Mouse (Mus musculus) testis, postnatal 10 days (tissue): ENCODE results near the gene Fdx1.

Source experiments
- DNase-seq: peaks from one replicate; pipeline ENCODE4 v3.0.0; 2021; ENCODE audit warnings: low spot score

The Fdx1 gene

DNA sequence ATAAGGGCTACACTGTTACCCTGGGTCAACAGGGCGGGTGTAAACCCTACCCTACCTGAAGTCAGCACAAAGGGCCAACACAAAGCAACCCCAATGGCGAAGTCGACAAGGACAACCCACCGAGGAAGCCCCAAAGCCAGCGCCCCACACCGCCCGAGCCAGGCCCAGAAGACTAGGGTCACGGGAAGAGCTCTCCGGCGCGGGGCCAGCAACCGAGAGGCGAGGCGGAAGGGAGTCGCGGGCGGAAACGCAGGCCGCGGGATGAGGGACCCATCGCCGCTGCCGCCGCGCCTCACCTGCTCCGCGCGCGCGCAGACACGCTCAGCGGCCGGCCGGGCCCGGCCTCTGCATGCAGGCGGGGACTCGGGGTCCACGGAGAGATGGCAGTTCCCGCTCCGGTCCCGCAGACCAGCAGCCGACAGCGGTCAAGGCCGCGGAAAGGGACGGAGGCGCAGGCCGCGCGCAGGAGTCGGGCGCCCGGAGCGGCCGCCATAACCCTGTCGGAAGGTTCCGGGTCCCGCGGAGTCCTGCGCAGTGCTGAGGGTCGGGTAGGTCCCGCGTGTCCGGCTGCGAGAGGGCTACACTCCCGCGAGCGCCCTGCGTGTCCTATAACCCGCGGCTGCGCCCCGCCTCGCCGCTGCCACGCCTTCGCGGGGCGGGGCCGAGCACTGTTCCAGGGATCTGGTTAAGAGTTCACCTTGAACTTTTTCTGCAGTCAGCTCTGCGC lies at the start of gene Fdx1:
Fdx1 (minus strand) TSS at position 582 of the 727 bp plus-strand sequence.
- DNase-seq = peak; percentile 90

DNA sequence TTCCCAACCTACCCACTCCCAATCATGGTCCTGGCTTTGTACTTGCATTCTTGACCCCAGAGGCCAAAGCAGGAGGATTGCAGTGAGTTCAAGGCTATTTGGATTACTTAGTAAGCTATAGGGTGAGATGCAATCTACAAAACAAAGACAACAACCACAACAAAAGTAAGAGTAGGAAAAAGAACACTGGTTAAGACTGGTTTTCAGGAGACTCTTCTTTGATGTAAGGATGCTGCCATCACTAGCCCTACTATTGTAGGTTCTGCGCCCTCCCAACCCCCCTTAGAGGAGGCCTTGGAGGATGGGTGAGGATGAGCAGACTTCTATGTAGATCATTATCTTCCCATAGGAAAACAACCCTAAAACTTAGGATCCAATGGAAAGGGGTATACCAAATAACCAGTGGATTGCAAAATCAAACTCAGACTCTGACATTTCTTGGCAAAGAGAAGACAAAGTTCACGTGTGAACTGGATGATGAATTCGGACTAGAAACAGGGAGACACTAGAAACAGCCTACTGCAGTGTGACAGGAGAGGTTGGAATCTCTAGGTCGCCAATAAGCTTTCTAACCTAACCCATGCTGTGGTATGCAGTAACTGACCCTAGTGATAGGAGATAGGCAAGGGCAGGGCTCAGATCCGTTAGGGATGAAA lies 49.6 kb upstream of the Fdx1 start:
- no peak for DNase-seq

DNA sequence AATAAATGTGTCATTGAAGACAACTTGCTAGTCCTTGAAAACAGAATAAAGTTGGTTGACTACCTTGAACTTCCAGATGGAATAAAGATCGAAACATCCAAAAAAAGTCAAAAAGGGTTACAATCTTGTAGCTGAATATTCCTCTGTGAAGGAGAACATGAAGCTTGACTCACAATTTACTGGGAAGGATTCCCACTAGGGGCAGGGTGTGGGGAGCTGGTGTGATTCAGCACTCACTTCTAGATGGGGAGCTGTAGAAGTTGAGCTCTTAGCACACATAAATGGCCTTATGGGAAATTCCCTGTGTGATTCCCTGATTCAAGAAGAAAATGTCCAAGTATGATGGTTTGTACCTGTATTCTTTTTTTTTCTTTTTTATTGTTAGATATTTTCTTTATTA lies 49.0 kb upstream of the Fdx1 start:
- no peak for DNase-seq

DNA sequence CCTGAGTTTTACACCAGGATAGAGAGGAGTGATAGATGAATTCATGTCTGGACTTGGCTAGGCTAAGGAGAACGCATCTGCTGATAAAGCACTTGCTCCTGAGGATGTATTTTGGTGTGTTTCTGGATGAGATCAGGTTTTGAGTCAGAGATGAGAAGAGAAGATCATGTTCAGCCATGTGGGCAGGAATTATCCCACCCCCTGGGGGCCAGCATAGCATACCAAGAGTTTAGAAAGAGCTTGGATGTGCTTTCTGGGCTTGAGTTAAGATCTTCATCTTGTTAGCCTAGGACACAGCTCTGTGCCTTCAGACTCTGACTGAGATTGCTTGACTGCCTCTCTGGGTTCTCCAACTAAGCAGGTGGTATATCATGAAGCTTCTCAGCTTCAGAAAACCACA lies 45.2 kb upstream of the Fdx1 start:
- no peak for DNase-seq

DNA sequence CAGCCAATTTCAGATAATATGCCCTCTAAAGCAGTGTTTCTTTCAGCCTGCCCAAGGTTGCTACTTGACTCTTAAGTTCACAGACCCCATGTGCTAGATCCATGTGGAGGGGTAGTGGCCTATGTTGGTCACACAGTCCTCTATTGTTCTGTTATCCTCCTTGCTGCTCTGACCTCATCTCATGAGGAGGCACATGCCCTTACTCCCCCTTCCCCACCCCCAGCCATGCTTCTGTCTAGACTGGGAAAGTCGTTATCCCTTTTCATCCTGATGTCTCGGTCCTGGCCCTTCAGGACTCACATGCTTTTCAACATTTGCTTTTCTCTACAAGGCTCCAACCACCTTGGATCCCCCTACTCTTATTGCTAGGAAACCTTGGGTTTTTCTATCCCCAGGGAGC lies 44.0 kb upstream of the Fdx1 start:
- DNase-seq = peak; percentile 68

DNA sequence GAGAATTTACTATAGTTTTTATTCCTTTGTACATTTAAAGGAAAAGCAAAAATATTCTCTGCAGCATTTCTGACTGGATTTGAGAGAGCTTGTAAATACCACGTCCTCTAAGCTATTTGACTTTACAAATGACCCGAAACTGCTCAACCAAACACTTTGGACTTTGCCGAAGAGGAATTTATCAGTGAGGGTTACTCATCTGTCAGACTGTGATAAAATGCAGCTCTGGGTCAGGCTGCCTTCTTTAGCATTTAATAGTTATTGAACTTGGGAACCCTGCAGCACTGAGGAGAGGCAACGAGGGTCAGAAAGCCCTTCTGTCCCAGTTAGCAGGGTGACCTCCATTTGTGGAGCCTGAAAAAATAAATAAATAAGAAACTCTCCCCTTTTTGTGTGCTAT lies 40.1 kb upstream of the Fdx1 start:
- no peak for DNase-seq

DNA sequence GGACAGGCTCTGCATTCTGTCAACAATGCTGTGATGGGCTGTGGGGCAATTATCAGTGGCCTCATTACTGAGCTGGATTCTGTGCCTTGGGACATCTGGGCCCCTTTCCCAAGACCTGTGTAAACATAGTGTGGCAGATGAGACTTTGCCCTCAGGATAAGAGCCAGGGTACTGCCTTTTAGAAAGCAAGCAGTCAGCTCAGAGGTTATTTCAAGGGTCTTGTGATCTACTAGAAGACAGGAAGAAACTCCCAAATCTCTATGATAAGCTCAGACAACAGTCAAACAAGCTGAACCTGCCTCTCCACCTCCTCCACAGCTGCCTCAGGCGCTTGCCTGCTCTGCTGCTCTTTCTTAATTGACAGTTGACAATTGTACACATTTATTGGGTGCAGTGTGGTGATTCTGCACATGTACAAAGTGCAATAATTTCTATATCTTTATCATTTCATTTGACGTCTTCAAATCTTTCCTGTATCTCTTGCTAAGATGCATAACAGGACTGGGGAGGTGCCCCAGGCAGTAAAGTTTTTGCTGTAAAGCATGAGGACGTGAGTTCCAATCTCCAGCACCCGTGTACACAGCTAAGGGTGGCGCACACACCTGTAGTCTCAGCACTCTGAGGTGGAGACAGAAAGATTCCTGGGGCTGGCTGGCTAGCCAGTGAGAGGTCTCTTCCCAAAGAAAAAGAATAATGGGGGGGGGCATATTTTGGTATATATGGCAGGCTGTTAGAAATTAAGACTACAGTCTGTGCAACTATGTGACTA lies 32.2 kb upstream of the Fdx1 start:
- no peak for DNase-seq

DNA sequence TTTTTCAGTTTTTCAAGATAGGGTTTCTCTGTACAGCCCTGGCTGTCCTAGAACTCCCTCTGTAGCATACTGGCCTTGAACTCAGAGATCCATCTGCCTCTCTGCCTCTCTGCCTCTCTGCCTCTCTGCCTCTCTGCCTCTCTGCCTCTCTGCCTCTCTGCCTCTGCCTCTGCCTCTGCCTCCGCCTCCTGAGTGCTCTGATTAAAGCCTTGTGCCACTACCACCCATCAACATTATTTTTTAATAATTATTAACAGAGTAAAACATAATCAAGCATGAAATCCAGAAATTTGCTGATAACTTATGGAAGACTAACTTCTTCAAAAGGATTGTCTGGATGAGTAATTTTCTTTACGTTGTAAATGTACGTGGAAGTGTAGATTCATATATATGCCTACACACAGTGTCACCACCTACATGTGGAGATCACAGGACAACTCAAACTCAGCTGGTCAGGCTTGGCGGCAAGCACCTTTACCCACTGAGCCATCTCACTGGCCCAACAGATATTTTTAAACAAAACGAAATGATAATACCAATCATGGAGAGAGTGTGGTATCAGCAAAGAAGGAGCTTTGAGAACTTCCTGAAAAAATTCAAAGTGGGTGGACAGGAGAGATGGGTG lies 31.4 kb upstream of the Fdx1 start:
- no peak for DNase-seq

DNA sequence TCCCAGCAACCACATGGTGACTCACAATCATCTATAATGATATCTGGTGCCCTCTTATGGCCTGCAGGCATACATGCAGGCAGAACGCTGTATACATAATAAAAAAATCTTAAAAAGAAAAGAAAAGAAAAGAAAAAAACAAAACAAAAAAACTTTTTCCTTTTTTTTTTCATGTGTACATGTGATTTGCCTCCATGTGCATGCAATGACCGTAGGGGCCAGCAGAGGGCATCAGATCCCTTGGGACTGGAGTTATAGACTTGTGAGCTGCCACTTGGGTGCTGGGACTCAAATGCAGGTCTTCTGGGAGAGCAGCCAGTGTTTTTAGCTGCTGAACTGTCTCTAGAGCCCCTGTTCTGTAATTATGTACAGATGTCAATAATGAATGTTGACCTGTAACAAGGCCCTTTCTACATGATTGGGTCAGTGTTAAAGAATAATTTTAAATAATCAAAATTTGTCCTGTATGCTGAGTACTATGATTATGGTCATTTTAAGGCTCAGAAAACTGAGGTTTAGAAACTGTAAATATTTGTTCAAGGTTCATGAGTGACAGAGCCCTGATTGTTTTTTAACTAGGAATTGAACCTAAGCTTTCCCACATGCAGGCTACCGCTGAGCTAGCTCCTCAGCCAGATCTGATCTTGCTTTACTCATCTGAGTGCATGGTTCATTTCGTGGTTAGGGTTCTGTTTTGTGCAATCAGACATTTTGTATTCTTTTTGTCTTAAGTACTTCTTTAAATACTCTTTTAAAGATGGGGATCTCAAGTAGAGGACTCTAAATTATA lies 30.3 kb upstream of the Fdx1 start:
- DNase-seq = peak; percentile 64

DNA sequence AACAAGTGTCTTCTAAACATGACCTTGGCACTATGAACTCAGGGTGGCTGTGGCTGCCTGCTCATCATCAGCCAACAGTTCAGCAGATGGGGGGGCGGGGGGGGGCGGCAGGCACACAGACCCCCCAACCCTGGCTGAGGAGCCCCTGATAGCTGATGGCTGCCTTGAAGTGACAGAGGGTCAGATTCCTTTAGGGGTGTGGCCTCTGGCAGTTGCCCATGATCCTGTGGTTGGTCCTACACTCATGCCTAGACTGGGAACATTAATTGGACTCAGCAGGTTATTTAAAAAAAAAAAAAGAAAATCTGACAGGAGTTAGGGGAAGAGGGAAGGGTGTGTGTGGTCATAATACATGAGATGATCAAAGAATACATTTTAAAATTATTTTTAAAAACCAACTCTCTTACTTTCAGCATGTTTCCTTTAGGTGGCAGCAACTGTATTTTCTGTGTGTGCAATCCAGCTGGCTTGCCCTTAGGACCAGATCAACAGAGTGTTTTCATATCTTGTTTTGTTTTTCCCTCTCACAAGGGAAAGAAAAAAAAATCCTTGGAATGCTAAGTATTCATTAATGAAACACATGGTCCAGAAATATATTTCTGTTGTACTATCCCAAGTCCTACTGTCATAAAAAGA lies 28.0 kb upstream of the Fdx1 start:
- no peak for DNase-seq

DNA sequence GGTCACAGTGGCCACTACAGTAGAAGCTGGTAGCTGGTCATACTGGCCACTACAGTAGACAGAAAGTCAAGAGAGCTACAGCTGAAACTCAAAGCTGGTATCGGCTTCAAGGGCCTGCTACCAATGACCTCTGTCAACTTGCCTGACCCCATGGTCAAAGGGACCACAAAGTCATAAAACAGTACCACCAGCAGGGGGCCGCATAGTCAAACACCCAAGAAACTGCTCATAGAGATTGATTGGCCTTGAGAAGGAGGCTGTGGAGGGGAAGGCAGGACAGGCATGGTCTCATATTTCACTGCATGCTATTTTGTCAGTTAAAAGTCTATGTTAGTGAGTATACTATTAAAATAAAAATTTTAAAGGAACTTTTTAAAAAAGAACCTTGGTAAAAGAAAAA lies 27.5 kb upstream of the Fdx1 start:
- peak; percentile 78 for DNase-seq

DNA sequence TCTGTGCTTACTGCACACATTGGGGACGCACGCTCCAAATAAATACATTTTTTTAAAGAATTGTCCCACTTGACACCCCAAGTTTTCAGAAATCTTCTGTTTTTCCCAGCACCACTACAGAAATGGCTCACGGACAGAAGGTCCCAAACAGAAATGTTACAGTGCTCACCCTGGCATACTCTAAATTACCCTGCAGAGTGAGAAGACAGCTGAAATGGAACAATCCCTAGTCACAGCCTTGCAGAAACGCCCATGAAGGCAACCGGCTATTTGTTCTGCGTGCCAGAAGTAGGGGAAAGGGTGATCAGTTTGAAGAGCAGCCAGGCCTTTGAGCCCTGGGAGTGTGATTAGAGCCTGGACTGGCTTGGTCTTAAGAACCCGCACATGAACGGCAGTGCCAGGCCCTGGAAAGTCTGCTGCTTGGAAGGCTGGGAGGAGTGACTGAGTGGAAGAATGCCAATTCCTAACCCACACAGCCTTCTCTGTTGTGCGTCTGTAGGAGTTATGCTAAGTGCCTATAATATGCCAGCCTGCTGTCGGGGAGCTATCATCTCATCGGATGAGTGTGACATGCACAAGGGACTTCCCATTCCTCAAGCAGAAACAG lies 22.2 kb upstream of the Fdx1 start:
- DNase-seq = peak; percentile 53

DNA sequence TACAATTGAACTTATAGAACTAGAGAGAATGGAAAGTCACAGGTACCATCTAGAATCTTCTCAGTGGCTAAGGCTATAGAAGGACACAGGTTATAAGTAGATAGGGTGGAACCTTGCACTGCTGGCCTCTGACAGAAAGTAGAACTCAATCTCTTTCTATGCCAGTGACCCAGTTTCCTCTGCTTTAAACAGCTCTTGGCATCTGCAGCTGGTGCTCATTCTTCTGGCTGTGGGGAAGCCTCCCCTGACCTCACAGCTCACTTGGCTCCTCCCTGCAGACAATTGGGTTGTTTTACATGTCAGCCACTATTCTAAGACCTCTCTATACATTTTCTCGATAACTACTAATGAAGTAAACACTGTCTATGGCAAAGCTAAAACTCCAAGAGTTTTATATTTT lies 17.8 kb upstream of the Fdx1 start:
- DNase-seq = no peak

DNA sequence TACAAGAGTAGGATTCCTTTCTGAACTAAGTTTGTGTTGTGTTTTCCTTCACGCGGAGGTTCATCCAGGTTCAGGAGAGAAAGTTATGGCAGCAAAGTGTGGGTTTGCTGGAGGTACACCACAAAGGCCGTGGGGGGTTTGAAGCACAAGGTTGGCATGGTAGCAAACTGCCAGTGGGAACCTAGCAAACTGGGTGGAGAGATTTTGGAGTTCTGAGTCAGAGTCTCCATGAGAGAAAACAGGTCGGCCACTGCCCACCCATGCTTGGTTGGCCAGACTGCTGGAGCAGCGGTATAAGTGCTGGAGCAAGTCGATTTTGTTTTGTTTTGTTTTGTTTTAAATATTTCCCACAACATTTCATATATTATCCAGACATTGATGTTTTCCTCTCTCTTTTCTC lies 15.9 kb upstream of the Fdx1 start:
- DNase-seq = no peak

DNA sequence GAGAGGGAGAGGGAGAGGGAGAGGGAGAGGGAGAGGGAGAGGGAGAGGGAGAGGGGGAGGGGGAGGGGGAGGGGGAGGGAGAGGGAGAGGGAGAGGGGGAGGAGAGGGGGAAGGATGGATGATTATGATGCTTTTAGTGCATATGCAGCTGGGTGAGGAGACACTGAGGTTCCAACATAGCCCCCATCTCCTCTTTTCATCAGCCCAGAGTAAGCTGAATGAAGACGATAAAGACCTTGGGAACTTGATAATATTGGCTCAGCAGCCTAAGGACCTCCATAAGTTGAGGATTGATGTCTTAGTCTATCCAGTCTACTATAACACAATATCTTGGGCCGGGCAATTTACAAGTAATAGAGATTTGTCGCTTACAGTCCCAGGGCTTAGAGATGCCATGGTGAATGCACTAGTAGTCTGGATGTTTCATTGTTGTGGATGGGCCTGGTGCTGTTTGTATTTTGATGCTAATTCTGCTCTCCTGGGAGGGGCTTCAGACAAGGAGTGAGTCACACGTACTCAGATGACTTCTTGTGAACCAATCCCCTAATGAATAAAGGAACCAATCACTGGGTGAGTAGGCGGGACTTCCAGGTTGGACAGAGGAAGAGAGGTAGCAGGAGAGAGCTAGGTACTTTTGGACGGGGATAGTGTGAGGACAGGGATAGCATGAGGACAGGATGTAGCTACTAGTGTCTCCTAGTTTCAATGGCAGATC lies 15.3 kb upstream of the Fdx1 start:
- no peak for DNase-seq

DNA sequence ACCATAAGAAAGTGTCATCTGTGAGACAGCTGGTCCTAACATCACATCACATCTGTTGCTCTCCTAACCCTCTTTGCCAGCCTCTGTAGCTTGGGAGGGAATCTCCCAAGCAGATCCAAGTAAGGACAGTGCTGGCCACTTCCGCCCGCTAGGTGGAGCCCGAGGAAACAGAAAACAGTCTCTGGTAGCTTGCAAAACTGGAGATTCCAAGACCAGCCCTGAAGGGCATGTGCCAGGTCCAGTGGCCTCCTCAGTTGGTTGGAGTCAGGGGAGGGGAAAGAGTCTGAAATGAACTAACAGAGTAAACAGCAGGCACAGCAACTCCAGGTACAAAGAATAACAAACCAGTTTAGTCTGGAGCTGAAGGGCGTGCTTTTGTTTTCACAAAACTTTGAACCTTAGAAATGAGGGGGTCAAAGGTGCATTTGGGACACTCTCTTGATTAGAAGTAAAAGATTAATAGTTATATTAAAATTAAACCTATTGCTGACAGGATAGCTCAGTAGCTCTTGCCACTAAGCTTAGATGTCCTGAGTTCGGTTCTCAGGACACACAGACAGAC lies 14.2 kb upstream of the Fdx1 start:
- DNase-seq = peak; percentile 87

DNA sequence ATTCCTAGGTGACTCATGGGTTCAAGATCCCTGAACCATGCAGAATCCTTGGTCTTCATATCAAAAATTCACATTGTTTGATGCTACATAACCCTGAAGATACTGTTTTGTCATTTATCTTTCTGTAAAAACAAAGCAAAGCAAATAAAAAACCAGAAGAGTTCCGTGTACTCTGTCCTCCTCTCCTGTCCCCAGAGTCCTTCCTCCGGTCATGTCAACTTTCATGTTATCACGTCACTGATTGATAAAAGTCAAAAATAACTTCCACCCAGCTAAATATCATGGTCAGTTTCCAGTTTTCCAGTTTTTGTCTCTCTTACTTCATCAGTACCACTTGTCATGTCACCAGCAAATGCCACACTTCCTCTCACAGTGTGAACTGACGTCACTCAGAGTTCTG lies 11.5 kb upstream of the Fdx1 start:
- DNase-seq = no peak

DNA sequence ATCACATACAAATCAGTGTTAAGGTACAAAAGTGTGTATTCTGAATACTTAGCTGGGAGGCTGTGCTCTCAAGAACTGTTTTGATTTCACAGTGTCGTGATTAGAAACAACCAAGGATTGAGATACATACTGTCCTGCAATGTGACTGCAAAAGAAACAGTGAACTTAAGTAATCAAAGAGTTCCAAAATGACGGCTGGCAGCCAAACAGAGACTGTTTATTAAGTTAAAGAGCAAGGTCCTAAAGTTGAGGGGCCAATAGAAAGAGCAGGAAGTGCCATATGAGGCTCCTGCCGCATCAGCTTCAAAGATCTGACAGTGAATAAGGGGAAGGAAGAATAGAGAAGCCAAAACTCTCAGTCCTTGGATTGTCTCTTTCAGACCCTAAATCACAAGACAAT lies 10.5 kb upstream of the Fdx1 start:
- DNase-seq = no peak

DNA sequence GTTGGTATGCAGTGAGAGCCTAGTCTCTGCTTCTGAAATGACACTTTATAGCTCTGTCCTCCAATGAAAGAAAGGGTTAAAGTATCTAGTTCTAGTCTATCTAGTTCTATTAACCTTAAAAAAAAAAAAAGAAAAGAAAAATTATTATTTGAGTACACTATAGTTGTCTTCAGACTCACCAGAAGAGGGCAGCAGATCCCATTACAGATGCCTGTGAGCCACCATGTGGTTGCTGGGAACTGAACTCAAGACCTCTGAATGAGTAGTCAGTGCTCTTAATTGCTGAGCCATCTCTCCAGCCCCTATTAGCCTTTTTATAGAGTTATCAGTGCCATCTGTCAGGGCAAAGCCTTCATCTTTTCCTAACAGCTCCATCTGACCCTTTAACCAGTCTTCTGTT lies 3.0 kb upstream of the Fdx1 start:
- DNase-seq = no peak

DNA sequence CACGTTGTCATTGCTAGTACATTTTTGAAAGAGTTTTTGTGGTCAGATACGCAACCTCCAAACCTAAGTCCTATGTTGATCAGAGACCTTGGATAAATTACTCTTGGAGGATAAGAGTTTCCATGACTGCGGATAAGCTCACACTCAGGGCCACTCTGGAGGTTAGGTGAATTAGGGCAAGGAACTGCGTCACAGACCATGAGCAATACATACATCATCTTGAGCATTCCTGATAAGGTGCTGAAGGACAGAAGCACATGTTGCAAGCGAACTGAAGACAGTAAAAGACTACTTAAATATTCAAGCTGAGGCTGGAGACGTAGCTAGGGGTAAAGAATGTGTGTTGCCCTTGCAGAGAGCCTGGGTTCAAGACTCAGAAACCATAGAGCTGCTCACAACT lies 754 bp upstream of the Fdx1 start:
- no peak for DNase-seq
